Mouse (Mus musculus): ENCODE results near the gene Il11ra2. TPM values are rescaled to one million over a fixed set of nuclear protein-coding genes. Genes with fewer than 3 reads are reported as not detected.
A peak's percentile ranks its signal among the peaks of the same experiment; 100 is the strongest.
"Not testable (repeated sequence)": the region's sequence is repeated elsewhere in the genome, so short reads cannot be mapped to it uniquely, and the experiment has no call there.

Il11ra2 gene
- not detected in 2 replicates for polyA plus RNA-seq (2015; fragmentation: Nextera tagmentation; extraction: Ambion mirVana)

- H3K4me2 ChIP-seq; H3K36me3 ChIP-seq; H3K4me3 ChIP-seq; H3K9ac ChIP-seq; H3K4me1 ChIP-seq (replicated peaks); H3K27ac ChIP-seq (replicated peaks); H3K9me3 ChIP-seq; ATAC-seq (ENCODE audit: low FRiP score, low read depth); H3K27me3 ChIP-seq: not testable (repeated sequence)
- no CpG with 5 or more reads among the region's 3 CpGs for WGBS
These were observed at the start of gene Il11ra2 for GRCm38 (mm10) chr4:42661793-42662192. TSS of gene Il11ra2 (minus strand) at chr4:42661893.

GRCm38 (mm10) chr4:42682183-42682524 is 20.5 kb upstream of the Il11ra2 start:
- H3K4me1 ChIP-seq (replicated peaks); H3K9me3 ChIP-seq; H3K27me3 ChIP-seq; H3K9ac ChIP-seq; H3K4me2 ChIP-seq; H3K36me3 ChIP-seq; H3K27ac ChIP-seq (replicated peaks); H3K4me3 ChIP-seq: not testable (repeated sequence)
- no CpG with 5 or more reads among the region's 18 CpGs for WGBS
- ATAC-seq (ENCODE audit: low FRiP score, low read depth): peak; percentile 78; the same call in 1 of the 2 replicates

GRCm38 (mm10) chr4:42681473-42682182 is 19.9 kb upstream of the Il11ra2 start:
- not testable (repeated sequence) for H3K36me3 ChIP-seq; H3K4me2 ChIP-seq; H3K9me3 ChIP-seq; H3K27ac ChIP-seq (replicated peaks); H3K27me3 ChIP-seq; H3K9ac ChIP-seq; H3K4me1 ChIP-seq (replicated peaks); H3K4me3 ChIP-seq
- ATAC-seq (ENCODE audit: low FRiP score, low read depth): peak; percentile 45; the same call in 1 of the 2 replicates
- no CpG with 5 or more reads among the region's 66 CpGs for WGBS

GRCm38 (mm10) chr4:42680374-42681356 is 19.0 kb upstream of the Il11ra2 start:
- ATAC-seq (ENCODE audit: low FRiP score, low read depth): peak; percentile 66; the same call in 1 of the 2 replicates
- H3K9ac ChIP-seq; H3K27me3 ChIP-seq; H3K4me3 ChIP-seq; H3K9me3 ChIP-seq; H3K36me3 ChIP-seq; H3K4me2 ChIP-seq; H3K4me1 ChIP-seq (replicated peaks); H3K27ac ChIP-seq (replicated peaks): not testable (repeated sequence)
- WGBS: no CpG with 5 or more reads among the region's 32 CpGs

- not testable (repeated sequence) for H3K4me3 ChIP-seq; ATAC-seq (ENCODE audit: low FRiP score, low read depth); H3K9ac ChIP-seq; H3K27ac ChIP-seq (replicated peaks); H3K9me3 ChIP-seq; H3K36me3 ChIP-seq; H3K4me2 ChIP-seq; H3K27me3 ChIP-seq; H3K4me1 ChIP-seq (replicated peaks)
- WGBS: no CpG with 5 or more reads among the region's 7 CpGs
These were observed 17.7 kb upstream of the Il11ra2 start for GRCm38 (mm10) chr4:42679365-42679764.

- not testable (repeated sequence) for H3K4me2 ChIP-seq; H3K9me3 ChIP-seq; H3K27ac ChIP-seq (replicated peaks); H3K4me1 ChIP-seq (replicated peaks); H3K36me3 ChIP-seq; ATAC-seq (ENCODE audit: low FRiP score, low read depth); H3K9ac ChIP-seq; H3K4me3 ChIP-seq; H3K27me3 ChIP-seq
- WGBS: no CpG with 5 or more reads among the region's 4 CpGs
These were observed 13.7 kb upstream of the Il11ra2 start for GRCm38 (mm10) chr4:42675415-42675814.

- H3K4me3 ChIP-seq; ATAC-seq (ENCODE audit: low FRiP score, low read depth); H3K27ac ChIP-seq (replicated peaks); H3K4me1 ChIP-seq (replicated peaks); H3K36me3 ChIP-seq; H3K4me2 ChIP-seq; H3K9me3 ChIP-seq; H3K9ac ChIP-seq; H3K27me3 ChIP-seq: not testable (repeated sequence)
- WGBS: no CpG with 5 or more reads among the region's 9 CpGs
These were observed 6.7 kb downstream of the Il11ra2 start, which contains the start of gene Ccl27b for GRCm38 (mm10) chr4:42654951-42655350. TSS of gene Ccl27b (plus strand) at chr4:42655251.

- no CpG with 5 or more reads among the region's 8 CpGs for WGBS
- not testable (repeated sequence) for H3K9me3 ChIP-seq; H3K9ac ChIP-seq; ATAC-seq (ENCODE audit: low FRiP score, low read depth); H3K4me3 ChIP-seq; H3K27me3 ChIP-seq; H3K4me1 ChIP-seq (replicated peaks); H3K4me2 ChIP-seq; H3K36me3 ChIP-seq; H3K27ac ChIP-seq (replicated peaks)
These were observed 32.3 kb downstream of the Il11ra2 start, which contains the start of gene Gm2564 for GRCm38 (mm10) chr4:42629419-42629818. TSS of gene Gm2564 (plus strand) at chr4:42629719.

- not testable (repeated sequence) for H3K4me3 ChIP-seq; H3K4me2 ChIP-seq; H3K36me3 ChIP-seq; H3K27me3 ChIP-seq; H3K9ac ChIP-seq; H3K4me1 ChIP-seq (replicated peaks); ATAC-seq (ENCODE audit: low FRiP score, low read depth); H3K9me3 ChIP-seq; H3K27ac ChIP-seq (replicated peaks)
- no CpG with 5 or more reads among the region's 5 CpGs for WGBS
These were observed 49.8 kb downstream of the Il11ra2 start, which contains the start of gene Gm10591 for GRCm38 (mm10) chr4:42611895-42612294. TSS of gene Gm10591 (plus strand) at chr4:42612195.

Other genes with a start within 250 kb of the Il11ra2 start
- gene Gm21586, start 222.5 kb downstream of the Il11ra2 start, polyA plus RNA-seq (2015; fragmentation: Nextera tagmentation; extraction: Ambion mirVana): not detected in 2 replicates
- 0.20 TPM in 1 of 2 replicates, not detected in the other for gene Gm2163, start 195.1 kb downstream of the Il11ra2 start, polyA plus RNA-seq (2015; fragmentation: Nextera tagmentation; extraction: Ambion mirVana)
- gene Fam205a2, start 133.7 kb downstream of the Il11ra2 start, polyA plus RNA-seq (2015; fragmentation: Nextera tagmentation; extraction: Ambion mirVana): not detected in 2 replicates
- gene Gm10591, start 49.7 kb downstream of the Il11ra2 start, polyA plus RNA-seq (2015; fragmentation: Nextera tagmentation; extraction: Ambion mirVana): not detected in 2 replicates
- not detected in 2 replicates for gene Gm2564, start 32.2 kb downstream of the Il11ra2 start, polyA plus RNA-seq (2015; fragmentation: Nextera tagmentation; extraction: Ambion mirVana)
- gene Ccl27b, start 6.6 kb downstream of the Il11ra2 start, polyA plus RNA-seq (2015; fragmentation: Nextera tagmentation; extraction: Ambion mirVana): not detected in 2 replicates
- 0.59 and 1.2 TPM in 2 replicates for gene 4930578G10Rik, start 73.7 kb upstream of the Il11ra2 start, polyA plus RNA-seq (2015; fragmentation: Nextera tagmentation; extraction: Ambion mirVana)
- gene Ccl19, start 94.7 kb upstream of the Il11ra2 start, polyA plus RNA-seq (2015; fragmentation: Nextera tagmentation; extraction: Ambion mirVana): 0.28 and 0.56 TPM in 2 replicates
- gene Ccl21a, start 112.1 kb upstream of the Il11ra2 start, polyA plus RNA-seq (2015; fragmentation: Nextera tagmentation; extraction: Ambion mirVana): 0.98 and 1.2 TPM in 2 replicates
- 0.05 and 0.06 TPM in 2 replicates for gene Fam205a1, start 192.0 kb upstream of the Il11ra2 start, polyA plus RNA-seq (2015; fragmentation: Nextera tagmentation; extraction: Ambion mirVana)
- gene Gm12394, start 194.9 kb upstream of the Il11ra2 start, polyA plus RNA-seq (2015; fragmentation: Nextera tagmentation; extraction: Ambion mirVana): 0.64 and 0.69 TPM in 2 replicates
- 1.6 and 1.8 TPM in 2 replicates for gene Fam205c, start 212.3 kb upstream of the Il11ra2 start, polyA plus RNA-seq (2015; fragmentation: Nextera tagmentation; extraction: Ambion mirVana)

All from hindbrain, embryonic 15.5 days (tissue).